Mouse (Mus musculus) adrenal gland, postnatal 0 days (tissue): Measurements from ENCODE around the gene D5Ertd577e. TPM values are rescaled to one million over a fixed set of nuclear protein-coding genes. Genes with fewer than 3 reads are reported as not detected.

Experiments
- polyA plus RNA-seq: library from polyadenylated mRNA; unstranded; fragments of >200 nt; fragmentation: Nextera tagmentation; extraction: Ambion mirVana; gene quantifications from 2 replicates; pipeline ENCODE4 v1.2.1, GENCODE M21; 2015

Gene D5Ertd577e
- polyA plus RNA-seq = not detected in 2 replicates

GRCm38 (mm10) chr5:95456506-95456905 lies at the start of gene D5Ertd577e:
Gene D5Ertd577e (plus strand): TSS chr5:95456806.

GRCm38 (mm10) chr5:95510458-95510857 lies 53.9 kb downstream of the D5Ertd577e start, which contains the start of gene Gm3286:
Gene Gm3286 (plus strand): TSS chr5:95510758.

Other genes starting within 250 kb of the D5Ertd577e start
- gene Gm10424, start 184.0 kb upstream of the D5Ertd577e start, polyA plus RNA-seq = not detected in 2 replicates
- not detected in 2 replicates for gene Gm3259, start 150.9 kb upstream of the D5Ertd577e start, polyA plus RNA-seq
- gene Gm3286, start 54.0 kb downstream of the D5Ertd577e start, polyA plus RNA-seq = not detected in 2 replicates
- gene Gm7971, start 138.1 kb downstream of the D5Ertd577e start, polyA plus RNA-seq = not detected in 2 replicates